Mouse (Mus musculus) WW6 (cell line): Measurements from ENCODE around the gene Pnrc2.

ENCODE experiments used
- DNase-seq: peaks from one replicate; pipeline ENCODE4 v3.0.0-alpha.2; 2013; ENCODE audit warnings: low read depth, low spot score

The Pnrc2 gene

GRCm38 (mm10) chr4:135872015-135872414 lies 1.6 kb downstream of the Pnrc2 start:
- no peak for DNase-seq

GRCm38 (mm10) chr4:135870227-135871023 lies 3.2 kb downstream of the Pnrc2 start:
- DNase-seq: no peak

- no peak for DNase-seq
Measured at GRCm38 (mm10) chr4:135868996-135869395, 4.7 kb downstream of the Pnrc2 start.

GRCm38 (mm10) chr4:135857597-135858186 lies 16.0 kb downstream of the Pnrc2 start:
- no peak for DNase-seq

- DNase-seq: no peak
Measured at GRCm38 (mm10) chr4:135856223-135857091, 17.2 kb downstream of the Pnrc2 start.

GRCm38 (mm10) chr4:135855536-135856222 lies 18.0 kb downstream of the Pnrc2 start, which contains the start of gene Srsf10:
TSS of gene Srsf10 (plus strand) at chr4:135855747.
- DNase-seq: peak; percentile 91

- DNase-seq: no peak
Measured at GRCm38 (mm10) chr4:135855080-135855479, 18.6 kb downstream of the Pnrc2 start.

- no peak for DNase-seq
Measured at GRCm38 (mm10) chr4:135854630-135855029, 19.0 kb downstream of the Pnrc2 start.

- no peak for DNase-seq
Measured at GRCm38 (mm10) chr4:135853987-135854546, 19.6 kb downstream of the Pnrc2 start.

GRCm38 (mm10) chr4:135851942-135852341 lies 21.7 kb downstream of the Pnrc2 start:
- no peak for DNase-seq

GRCm38 (mm10) chr4:135850411-135851095 lies 23.1 kb downstream of the Pnrc2 start:
- DNase-seq: no peak

GRCm38 (mm10) chr4:135847581-135847980 lies 26.1 kb downstream of the Pnrc2 start:
- DNase-seq: no peak

GRCm38 (mm10) chr4:135844400-135844799 lies 29.2 kb downstream of the Pnrc2 start:
- no peak for DNase-seq

- no peak for DNase-seq
Measured at GRCm38 (mm10) chr4:135839293-135840011, 34.2 kb downstream of the Pnrc2 start.

- no peak for DNase-seq
Measured at GRCm38 (mm10) chr4:135838925-135839292, 34.7 kb downstream of the Pnrc2 start.

GRCm38 (mm10) chr4:135834124-135834717 lies 39.4 kb downstream of the Pnrc2 start:
- no peak for DNase-seq

- no peak for DNase-seq
Measured at GRCm38 (mm10) chr4:135833301-135834123, 40.1 kb downstream of the Pnrc2 start.

- DNase-seq: no peak
Measured at GRCm38 (mm10) chr4:135832070-135832469, 41.6 kb downstream of the Pnrc2 start.

- DNase-seq: no peak
Measured at GRCm38 (mm10) chr4:135828491-135828890, 45.2 kb downstream of the Pnrc2 start.
